Mouse (Mus musculus) right cerebral cortex, adult 2 months (tissue): ENCODE data around the gene Gm3233.
"Not testable (repeated sequence)": the region's sequence is repeated elsewhere in the genome, so short reads cannot be mapped to it uniquely, and the experiment has no call there.

Experiments
- DNase-seq, 2 experiments: peaks; one replicate each; pipeline ENCODE4 v3.0.0; 2021 to 2022; ENCODE audit warnings: low spot score in 2 of 2

Gm3233 gene

DNA sequence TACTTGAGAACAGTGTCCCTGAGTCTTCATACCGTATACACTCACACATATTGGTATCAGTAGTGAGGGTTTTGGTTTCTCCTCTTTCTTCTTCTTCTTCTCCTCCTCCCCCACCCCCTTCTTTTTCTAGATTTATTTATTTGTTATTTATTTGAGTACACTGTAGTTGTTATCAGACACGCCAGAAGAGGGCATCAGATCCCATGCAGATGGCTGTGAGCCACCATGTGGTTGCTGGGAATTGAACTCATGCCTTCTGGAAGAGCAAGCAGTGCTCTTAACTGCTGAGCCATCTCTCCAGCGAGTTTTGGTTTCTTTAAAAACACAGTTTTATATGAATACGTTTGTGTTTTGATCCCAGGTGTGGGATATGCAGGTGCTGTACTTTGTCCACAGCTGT lies 31.2 kb downstream of the Gm3233 start:
- no peak for DNase-seq

DNA sequence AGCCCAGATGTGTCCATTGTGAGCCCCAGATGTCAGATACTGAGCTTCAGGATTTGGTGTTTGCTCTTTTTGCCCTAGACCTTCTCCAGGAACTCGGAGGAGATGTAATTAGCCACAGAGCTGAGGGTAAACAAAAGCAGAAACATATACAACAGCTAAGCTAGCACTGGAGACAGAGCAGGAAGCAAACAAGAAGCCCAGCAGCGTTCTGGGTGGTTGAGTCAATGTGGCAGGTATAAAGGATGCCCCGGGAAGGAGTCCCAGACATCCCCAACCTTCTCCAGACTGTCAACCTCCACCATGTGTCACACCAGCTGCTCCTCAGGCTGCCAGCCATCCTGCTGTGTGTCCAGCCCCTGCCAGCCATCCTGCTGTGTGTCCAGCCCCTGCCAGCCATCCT lies 33.3 kb downstream of the Gm3233 start, which contains the start of gene Gm10100:
Gene Gm10100, plus strand, starts transcription at position 301 of the 400 bp plus-strand sequence.
- no peak for DNase-seq

DNA sequence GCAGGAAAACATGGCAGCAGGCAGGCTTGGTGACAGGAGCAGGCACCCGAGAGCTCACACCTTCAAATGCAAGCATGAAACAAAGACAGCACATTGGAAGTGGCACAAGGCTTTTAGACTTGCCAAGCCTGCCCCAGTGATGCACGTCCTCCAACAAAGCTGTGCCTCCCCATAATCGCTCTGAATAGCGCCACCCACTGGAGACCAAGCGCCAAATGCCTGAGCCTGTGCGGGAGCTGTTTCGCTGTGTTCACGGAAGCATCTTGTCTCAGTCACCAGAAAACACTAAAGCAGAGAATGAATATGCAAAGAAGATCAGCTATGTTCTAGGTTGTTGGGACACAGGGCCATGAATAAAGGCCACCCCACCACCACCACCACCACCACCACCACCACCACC lies 34.6 kb downstream of the Gm3233 start:
- no peak for DNase-seq

DNA sequence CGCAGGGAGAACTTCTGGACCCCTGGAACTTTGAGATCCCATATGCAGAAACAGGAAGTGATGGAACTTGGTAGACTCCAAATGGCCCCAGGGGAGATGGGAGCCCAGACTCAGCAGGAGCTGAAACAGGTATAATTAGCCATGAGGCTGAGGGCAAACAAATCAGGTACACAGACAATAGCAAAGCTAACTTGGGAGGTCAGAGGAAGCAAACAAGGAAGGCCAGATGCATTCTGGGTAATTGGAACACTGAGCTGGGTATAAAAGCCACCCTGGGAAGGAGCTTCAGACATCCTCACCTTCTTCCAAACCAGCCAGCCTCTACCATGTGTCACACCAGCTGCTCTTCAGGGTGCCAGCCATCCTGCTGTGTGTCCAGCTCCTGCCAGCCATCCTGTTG lies 39.2 kb downstream of the Gm3233 start, which contains the start of gene Krtap12-1:
Gene Krtap12-1, plus strand, starts transcription at position 301 of the 400 bp plus-strand sequence.
- DNase-seq = not testable (repeated sequence)

DNA sequence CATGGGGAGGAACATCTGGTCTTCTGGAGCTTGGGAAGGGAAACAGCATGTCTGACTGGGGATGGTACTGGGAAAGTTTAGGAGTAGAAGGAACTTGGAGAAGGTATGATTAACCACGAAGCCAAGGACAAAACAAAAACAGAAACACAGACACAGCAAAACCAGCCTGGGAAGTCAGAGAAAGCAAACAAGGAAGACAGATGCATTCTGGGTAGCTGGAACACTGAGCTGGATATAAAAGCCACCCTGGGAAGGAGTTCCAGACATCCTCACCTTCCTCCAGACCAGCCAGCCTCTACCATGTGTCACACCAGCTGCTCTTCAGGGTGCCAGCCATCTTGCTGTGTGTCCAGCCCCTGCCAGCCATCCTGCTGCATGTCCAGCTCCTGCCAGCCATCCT lies 44.0 kb downstream of the Gm3233 start, which contains the start of gene Gm10142:
Gene Gm10142, plus strand, starts transcription at position 301 of the 400 bp plus-strand sequence.
- DNase-seq = no peak

DNA sequence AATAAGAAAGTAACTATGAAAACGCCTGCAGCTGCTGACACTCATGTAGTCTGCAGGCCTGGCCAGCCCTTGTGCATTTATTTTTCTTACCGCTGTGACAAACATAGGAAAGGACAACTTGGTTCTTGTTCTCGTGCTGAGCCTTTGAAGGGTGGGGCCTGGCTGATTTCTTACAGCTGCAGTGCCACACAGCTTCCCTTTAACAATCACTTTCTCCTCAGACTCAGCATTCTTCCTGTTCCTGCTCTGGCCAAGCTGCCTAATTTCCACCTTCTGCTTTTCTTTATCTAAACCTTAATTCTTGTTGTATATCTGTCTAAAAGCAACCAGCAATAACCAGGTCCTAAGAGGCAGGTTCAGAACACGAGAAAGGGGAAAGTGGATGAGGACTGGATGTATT lies 45.7 kb downstream of the Gm3233 start:
- DNase-seq = no peak

DNA sequence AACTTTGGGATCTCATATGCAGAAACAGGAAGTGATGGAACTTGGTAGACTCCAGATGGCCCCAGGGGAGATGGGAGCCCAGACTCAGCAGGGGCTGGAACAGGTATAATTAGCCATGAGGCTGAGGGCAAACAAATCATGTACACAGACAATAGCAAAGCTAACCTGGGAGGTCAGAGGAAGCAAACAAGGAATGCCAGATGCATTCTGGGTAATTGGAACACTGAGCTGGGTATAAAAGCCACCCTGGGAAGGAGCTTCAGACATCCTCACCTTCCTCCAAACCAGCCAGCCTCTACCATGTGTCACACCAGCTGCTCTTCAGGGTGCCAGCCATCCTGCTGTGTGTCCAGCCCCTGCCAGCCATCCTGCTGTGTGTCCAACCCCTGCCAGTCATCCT lies 48.3 kb downstream of the Gm3233 start, which contains the start of gene Gm10024:
Gene Gm10024, plus strand, starts transcription at position 301 of the 400 bp plus-strand sequence.
- DNase-seq = not testable (repeated sequence)

DNA sequence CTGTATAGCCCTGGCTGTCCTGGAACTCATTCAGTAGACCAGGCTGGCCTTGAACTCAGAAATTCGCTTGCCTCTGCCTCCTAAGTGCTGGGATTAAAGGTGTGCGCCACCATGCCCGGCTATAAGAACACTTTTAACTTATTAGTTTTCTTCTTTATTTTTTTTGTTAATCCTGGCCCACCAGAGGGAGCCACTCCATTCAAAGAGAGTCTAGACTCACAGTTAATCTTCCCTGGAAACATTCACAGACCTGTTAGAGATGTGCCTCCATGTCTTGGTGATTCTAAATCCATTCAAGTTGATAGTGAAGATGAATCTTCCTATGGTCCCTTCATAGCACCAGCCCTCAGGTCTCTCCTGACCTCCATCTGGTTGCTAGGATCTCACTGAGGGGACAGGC lies 49.7 kb downstream of the Gm3233 start:
- no peak for DNase-seq
